Mouse (Mus musculus) CH12.LX (cell line): Measurements from ENCODE around the gene Cmtm2b. TPM values are rescaled to one million over a fixed set of nuclear protein-coding genes. Genes with fewer than 3 reads are reported as not detected.
A peak's percentile ranks its signal among the peaks of the same experiment; 100 is the strongest.

ENCODE experiments used
- DNase-seq: peaks from one replicate; pipeline ENCODE4 v3.0.0-alpha.2; 2013; ENCODE audit errors: extremely low read depth
- H3K27ac ChIP-seq: 2 replicates; pipeline ENCODE4 v1.5.1; 2012; ENCODE audit warnings: low read depth, mild to moderate bottlenecking, control low read depth, moderate library complexity; ENCODE audit not compliant: insufficient read depth
- H3K27me3 ChIP-seq: replicated peaks from 2 replicates; pipeline ENCODE3; 2012; ENCODE audit warnings: inconsistent platforms
- H3K36me3 ChIP-seq, 2 experiments: replicated peaks in 1 of 2; 2 replicates each; pipeline versions ENCODE3 to v1.6.1; 2012; ENCODE audit warnings: inconsistent platforms in 1 of 2, low read length in 1 of 2, mild to moderate bottlenecking in 1 of 2, mixed read lengths in 1 of 2, moderate library complexity in 1 of 2; ENCODE audit not compliant: control insufficient read depth in 1 of 2, insufficient read depth in 1 of 2
- H3K4me1 ChIP-seq, 2 experiments: 2 replicates each; pipeline ENCODE4 v1.6.1; 2012; ENCODE audit warnings: inconsistent platforms in 1 of 2, moderate library complexity in 1 of 2; ENCODE audit not compliant: insufficient read depth in 2 of 2, control insufficient read depth in 1 of 2
- H3K4me2 ChIP-seq: 2 replicates; pipeline ENCODE4 v1.6.1; 2012; ENCODE audit warnings: low read depth, mild to moderate bottlenecking, control low read depth; ENCODE audit not compliant: poor library complexity, insufficient read depth, severe bottlenecking
- H3K4me3 ChIP-seq, 3 experiments: fragments of 150-350 bp in 1 of 3; sonication (generic) in 1 of 3; replicated peaks in 1 of 3; 2 replicates each; pipeline versions ENCODE3 to v1.5.1; 2011 to 2012; ENCODE audit warnings: low read depth in 2 of 3, low read length in 2 of 3, mild to moderate bottlenecking in 2 of 3, moderate library complexity in 2 of 3, control low read depth in 1 of 3, improper control_type of control experiment in 1 of 3, inconsistent platforms in 1 of 3, mixed read lengths in 1 of 3; ENCODE audit not compliant: poor library complexity in 1 of 3
- H3K79me2 ChIP-seq: replicated peaks from 2 replicates; pipeline ENCODE4 v1.6.1; 2012; ENCODE audit warnings: mild to moderate bottlenecking, moderate library complexity; ENCODE audit not compliant: control insufficient read depth, poor library complexity, insufficient read depth, severe bottlenecking; ENCODE audit errors: extremely low read depth
- H3K9ac ChIP-seq: 2 replicates; pipeline ENCODE4 v1.6.1; 2012; ENCODE audit warnings: low read depth, mild to moderate bottlenecking, control low read depth, moderate library complexity; ENCODE audit not compliant: insufficient read depth
- H3K9me3 ChIP-seq: replicated peaks from 2 replicates; pipeline ENCODE3; 2012; ENCODE audit warnings: low read length, inconsistent platforms, mixed read lengths
- BHLHE40 ChIP-seq: IDR thresholded peaks from 2 replicates; pipeline ENCODE4 v1.6.1; 2011; ENCODE audit warnings: mild to moderate bottlenecking, low read depth, low read length, improper control_type of control experiment
- CHD1 ChIP-seq: IDR thresholded peaks from 2 replicates; pipeline ENCODE4 v1.6.1; 2012; ENCODE audit warnings: low read depth, low read length, improper control_type of control experiment, inconsistent platforms
- CHD2 ChIP-seq: IDR thresholded peaks from 2 replicates; pipeline ENCODE4 v1.6.1; 2011; ENCODE audit warnings: low read length, improper control_type of control experiment
- CTCF ChIP-seq, 2 experiments: IDR thresholded peaks in 1 of 2; conservative IDR thresholded peaks in 1 of 2; 2 replicates each; pipeline ENCODE4 v1.5.1; 2011 to 2012; ENCODE audit warnings: low read depth in 2 of 2, low read length in 2 of 2, improper control_type of control experiment in 1 of 2, inconsistent platforms in 1 of 2, mild to moderate bottlenecking in 1 of 2, moderate library complexity in 1 of 2
- E2F4 ChIP-seq: IDR thresholded peaks from 2 replicates; pipeline ENCODE4 v1.6.1; 2011; ENCODE audit warnings: low read depth, low read length, improper control_type of control experiment; ENCODE audit not compliant: insufficient replicate concordance
- ELF1 ChIP-seq: IDR thresholded peaks from 2 replicates; pipeline ENCODE4 v1.6.1; 2014; ENCODE audit warnings: low read depth, mild to moderate bottlenecking, inconsistent platforms, low read length, improper control_type of control experiment
- EP300 ChIP-seq: IDR thresholded peaks from 2 replicates; pipeline ENCODE4 v1.6.1; 2011; ENCODE audit warnings: low read length, improper control_type of control experiment
- ETS1 ChIP-seq: conservative IDR thresholded peaks from 2 replicates; pipeline ENCODE4 v1.6.1; 2012; ENCODE audit warnings: low read depth, mild to moderate bottlenecking, inconsistent platforms, low read length, improper control_type of control experiment, moderate library complexity
- GABPA ChIP-seq: IDR thresholded peaks from 2 replicates; pipeline ENCODE4 v1.6.1; 2012; ENCODE audit warnings: low read depth, low read length, improper control_type of control experiment, inconsistent platforms; ENCODE audit not compliant: insufficient replicate concordance
- HCFC1 ChIP-seq: IDR thresholded peaks from 2 replicates; pipeline ENCODE4 v1.6.1; 2012; ENCODE audit warnings: low read depth, mild to moderate bottlenecking, inconsistent platforms, low read length, improper control_type of control experiment
- IRF4 ChIP-seq: IDR thresholded peaks from 2 replicates; pipeline ENCODE4 v1.6.1; 2014; ENCODE audit warnings: low read depth, mild to moderate bottlenecking, inconsistent platforms, low read length, improper control_type of control experiment
- JUN ChIP-seq: IDR thresholded peaks from 2 replicates; pipeline ENCODE4 v1.6.1; 2011; ENCODE audit warnings: low read depth, mild to moderate bottlenecking, low read length, improper control_type of control experiment, moderate library complexity; ENCODE audit not compliant: insufficient read depth
- JUND ChIP-seq: conservative IDR thresholded peaks from 2 replicates; pipeline ENCODE4 v1.6.1; 2011; ENCODE audit warnings: low read depth, low read length, improper control_type of control experiment
- KAT2A ChIP-seq: IDR thresholded peaks from 2 replicates; pipeline ENCODE4 v1.6.1; 2012; ENCODE audit warnings: low read length, improper control_type of control experiment, inconsistent platforms; ENCODE audit not compliant: insufficient replicate concordance
- MAFK ChIP-seq: IDR thresholded peaks from 2 replicates; pipeline ENCODE4 v1.6.1; 2011; ENCODE audit warnings: low read length, improper control_type of control experiment; ENCODE audit not compliant: insufficient replicate concordance
- MAX ChIP-seq: IDR thresholded peaks from 2 replicates; pipeline ENCODE4 v1.6.1; 2011; ENCODE audit warnings: low read length, improper control_type of control experiment
- MAZ ChIP-seq: IDR thresholded peaks from 2 replicates; pipeline ENCODE4 v1.6.1; 2012; ENCODE audit warnings: low read depth, mild to moderate bottlenecking, inconsistent platforms, low read length, improper control_type of control experiment, moderate library complexity
- MEF2A ChIP-seq: IDR thresholded peaks from 2 replicates; pipeline ENCODE4 v1.6.1; 2014; ENCODE audit warnings: low read depth, mild to moderate bottlenecking, inconsistent platforms, low read length, improper control_type of control experiment, borderline replicate concordance
- MXI1 ChIP-seq: IDR thresholded peaks from 2 replicates; pipeline ENCODE4 v1.6.1; 2011; ENCODE audit warnings: mild to moderate bottlenecking, low read depth, low read length, improper control_type of control experiment
- MYC ChIP-seq: IDR thresholded peaks from 2 replicates; pipeline ENCODE4 v1.6.1; 2011; ENCODE audit warnings: low read depth, mild to moderate bottlenecking, improper control_type of control experiment, low read length
- NELFE ChIP-seq: IDR thresholded peaks from 2 replicates; pipeline ENCODE4 v1.6.1; 2011; ENCODE audit warnings: low read depth, low read length, improper control_type of control experiment
- NRF1 ChIP-seq: IDR thresholded peaks from 2 replicates; pipeline ENCODE4 v1.6.1; 2014; ENCODE audit warnings: low read depth, mild to moderate bottlenecking, inconsistent platforms, low read length, improper control_type of control experiment, moderate library complexity
- PAX5 ChIP-seq: IDR thresholded peaks from 2 replicates; pipeline ENCODE4 v1.6.1; 2012; ENCODE audit warnings: low read length, inconsistent platforms, mixed read lengths
- POLR2A ChIP-seq: IDR thresholded peaks from 2 replicates; pipeline ENCODE4 v1.6.1; 2011; ENCODE audit warnings: low read depth, mild to moderate bottlenecking, improper control_type of control experiment, low read length
- POLR2AphosphoS2 ChIP-seq: IDR thresholded peaks from 2 replicates; pipeline ENCODE4 v1.6.1; 2011; ENCODE audit warnings: low read depth, low read length, improper control_type of control experiment
- RAD21 ChIP-seq: IDR thresholded peaks from 2 replicates; pipeline ENCODE4 v1.6.1; 2011; ENCODE audit warnings: low read depth, mild to moderate bottlenecking, low read length, improper control_type of control experiment, moderate library complexity
- RCOR1 ChIP-seq: conservative IDR thresholded peaks from 2 replicates; pipeline ENCODE4 v1.6.1; 2012; ENCODE audit warnings: low read depth, mild to moderate bottlenecking, inconsistent platforms, low read length, improper control_type of control experiment
- SIN3A ChIP-seq: IDR thresholded peaks from 2 replicates; pipeline ENCODE4 v1.6.1; 2012; ENCODE audit warnings: low read length, improper control_type of control experiment, inconsistent platforms
- SMC3 ChIP-seq: IDR thresholded peaks from 2 replicates; pipeline ENCODE4 v1.6.1; 2011; ENCODE audit warnings: low read depth, low read length, improper control_type of control experiment
- TBP ChIP-seq: conservative IDR thresholded peaks from 2 replicates; pipeline ENCODE4 v1.6.1; 2011; ENCODE audit warnings: low read depth, low read length, improper control_type of control experiment
- TCF12 ChIP-seq: IDR thresholded peaks from 2 replicates; pipeline ENCODE4 v1.6.1; 2014; ENCODE audit warnings: low read depth, mild to moderate bottlenecking, inconsistent platforms, low read length, improper control_type of control experiment
- UBTF ChIP-seq: IDR thresholded peaks from 2 replicates; pipeline ENCODE4 v1.6.1; 2012; ENCODE audit warnings: low read depth, mild to moderate bottlenecking, inconsistent platforms, low read length, improper control_type of control experiment, moderate library complexity
- USF1 ChIP-seq: IDR thresholded peaks from 2 replicates; pipeline ENCODE4 v1.6.1; 2014; ENCODE audit warnings: low read depth, mild to moderate bottlenecking, inconsistent platforms, low read length, improper control_type of control experiment
- USF2 ChIP-seq: conservative IDR thresholded peaks from 2 replicates; pipeline ENCODE4 v1.6.1; 2011; ENCODE audit warnings: low read depth, low read length, improper control_type of control experiment
- ZC3H11A ChIP-seq: IDR thresholded peaks from 2 replicates; pipeline ENCODE4 v1.6.1; 2012; ENCODE audit warnings: low read depth, mild to moderate bottlenecking, inconsistent platforms, low read length, improper control_type of control experiment
- ZKSCAN1 ChIP-seq: IDR thresholded peaks from 2 replicates; pipeline ENCODE4 v1.6.1; 2012; ENCODE audit warnings: low read depth, inconsistent platforms, low read length, improper control_type of control experiment, borderline replicate concordance
- ZMIZ1 ChIP-seq: IDR thresholded peaks from 2 replicates; pipeline ENCODE4 v1.6.1; 2012; ENCODE audit warnings: low read depth, mild to moderate bottlenecking, inconsistent platforms, low read length, improper control_type of control experiment
- ZNF384 ChIP-seq: IDR thresholded peaks from 2 replicates; pipeline ENCODE4 v1.6.1; 2012; ENCODE audit warnings: low read depth, low read length, improper control_type of control experiment, inconsistent platforms
- dilution Hi-C: fragments of 300-500 bp; cut with MboI; formaldehyde crosslinking; loops from 2 replicates; pipeline ENCODE4 v1.14.3; 2020; ENCODE audit warnings: low sequenced_read_pairs; ENCODE audit not compliant: extremely low pct_unique_long_range_greater_than_20kb, extremely low pct_ligation_motif_present
- in situ Hi-C: fragments of 300-500 bp; cut with MboI; formaldehyde crosslinking; loops from 3 replicates; pipeline ENCODE4 v1.14.3; 2019; ENCODE audit warnings: low sequenced_read_pairs, low pct_ligation_motif_present, low pct_unique_long_range_greater_than_20kb, mixed read lengths
- polyA plus RNA-seq: library from polyadenylated mRNA; unstranded; fragments of >175 nt; gene quantifications from 2 replicates; pipeline ENCODE4 v1.2.1, GENCODE M21; 2012; ENCODE audit warnings: low read depth; ENCODE audit not compliant: insufficient read length
- total RNA-seq, 2 experiments: library from RNA; depleted of rRNA; stranded (reverse); fragments of 300-350 nt in 1 of 2; fragments of >200 nt in 1 of 2; gene quantifications; 2 replicates each; pipeline ENCODE4 v1.2.3; 2012 to 2014

Cmtm2b gene
- total and polyA plus RNA-seq, 3 experiments, result not detected

- Histone ChIP-seq H3K36me3 (peaks cover 0 to 15% of the 10 kb centered on the region in 2 experiments), H3K79me2 (no peaks in the 10 kb centered on the region), H3K27me3 (no peaks in the 10 kb centered on the region), H3K4me2 (peak overlapping the region; percentile 85), H3K4me3 (peak overlapping the region; percentile 61 to 92 (median 63)), H3K27ac (no peak overlapping the region), H3K9me3 (no peaks in the 10 kb centered on the region), H3K9ac (peak overlapping the region; percentile 85), H3K4me1 (peaks cover 3 to 30% of the 10 kb centered on the region in 2 experiments; a peak in 2 of 4 replicates)
- DNase-seq, result peak; percentile 74
- TF ChIP-seq MAFK (no peak), HCFC1 (peak; percentile 51; the same call in 1 of the 2 replicates), JUND (no peak), SIN3A (no peak; the same call in 1 of the 2 replicates), CHD1 (no peak), E2F4 (no peak), POLR2AphosphoS2 (no peak), MYC (no peak; the same call in 1 of the 2 replicates), ZNF384 (no peak), CHD2 (no peak), BHLHE40 (no peak), POLR2A (peak; percentile 63), JUN (no peak), SMC3 (peak; percentile 49), ELF1 (peak; percentile 65), KAT2A (0 out of 2 replicates have a peak, but pooled peaks have one; percentile 12), MXI1 (no peak), ZKSCAN1 (no peak), UBTF (peak; percentile 77; the same call in 1 of the 2 replicates), MAZ (0 out of 2 replicates have a peak, but pooled peaks have one; percentile 52), CTCF (conservative IDR thresholded peaks at IDR 0.05 in 1 of 2, IDR thresholded peaks at IDR 0.05 in 1 of 2; ENCODE audit: low read depth in 2 of 2, low read length in 2 of 2) (peak in 1 of 2 experiments; percentile 72; a peak in 2 of 4 replicates), RAD21 (peak; percentile 29), GABPA (no peak), ETS1 (no peak), TBP (no peak), PAX5 (no peak), TCF12 (peak; percentile 25; the same call in 1 of the 2 replicates), RCOR1 (no peak), USF1 (no peak), NELFE (peak; percentile 64), USF2 (no peak), ZC3H11A (no peak), IRF4 (peak; percentile 42), MEF2A (no peak), ZMIZ1 (0 out of 2 replicates have a peak, but pooled peaks have one; percentile 40), EP300 (no peak), MAX (no peak), NRF1 (peak; percentile 46; the same call in 1 of the 2 replicates)
- in situ Hi-C loops (loop anchor here (5.0 kb wide), 1 partner anchor 67 kb away; no protein-coding TSS in a partner anchor), dilution Hi-C loops (no loop called here)
Observed at GRCm38 (mm10) chr8:104340233-104341105, 18.4 kb downstream of the Cmtm2b start.
